Mouse (Mus musculus): ENCODE results near the gene Atp1a1. TPM values are rescaled to one million over a fixed set of nuclear protein-coding genes. Genes with fewer than 3 reads are reported as not detected.

Atp1a1 gene
- 310 TPM for polyA plus RNA-seq (2014; fragmentation: Illumina TruSeq; extraction: RNeasy Lipid Tissue Mini Kit (QIAGEN cat#74804); ENCODE audit: low read depth, low replicate concordance)

GRCm38 (mm10) chr3:101604550-101605223, at the start of gene Atp1a1:
Gene Atp1a1, minus strand, starts transcription at chr3:101604684.

Other genes with a start within 250 kb of the Atp1a1 start
- 7.0 TPM for gene Igsf3, start 227.6 kb downstream of the Atp1a1 start, polyA plus RNA-seq (2014; fragmentation: Illumina TruSeq; extraction: RNeasy Lipid Tissue Mini Kit (QIAGEN cat#74804); ENCODE audit: low read depth, low replicate concordance)
- not detected for gene Mab21l3, start 244.3 kb upstream of the Atp1a1 start, polyA plus RNA-seq (2014; fragmentation: Illumina TruSeq; extraction: RNeasy Lipid Tissue Mini Kit (QIAGEN cat#74804); ENCODE audit: low read depth, low replicate concordance)